Mouse (Mus musculus) neural tube, embryonic 12.5 days (tissue): ENCODE measurements around the gene Rasal2. TPM values are rescaled to one million over a fixed set of nuclear protein-coding genes. Genes with fewer than 3 reads are reported as not detected.

ENCODE experiments used
- ATAC-seq: fragments of 200-750 bp; cut with Nextera tagmentation; 2 replicates; pipeline ENCODE4 v1.8.0; 2017; ENCODE audit warnings: low read depth, mild to moderate bottlenecking, moderate TSS enrichment, moderate library complexity; ENCODE audit not compliant: low FRiP score
- H3K27ac ChIP-seq: fragments of 300-500 bp; sonication (generic); 2 replicates; pipeline ENCODE4 v1.5.1; 2016
- H3K27me3 ChIP-seq: fragments of 300-500 bp; sonication (generic); replicated peaks from 2 replicates; pipeline ENCODE4 v1.6.1; 2016; ENCODE audit warnings: mild to moderate bottlenecking
- H3K36me3 ChIP-seq: fragments of 300-500 bp; sonication (generic); 2 replicates; pipeline ENCODE4 v1.6.1; 2016; ENCODE audit warnings: mild to moderate bottlenecking
- H3K4me1 ChIP-seq: fragments of 300-500 bp; sonication (generic); 2 replicates; pipeline ENCODE4 v1.6.1; 2016
- H3K4me2 ChIP-seq: fragments of 300-500 bp; sonication (generic); replicated peaks from 2 replicates; pipeline ENCODE4 v1.6.1; 2016; ENCODE audit warnings: mild to moderate bottlenecking
- H3K4me3 ChIP-seq: fragments of 300-500 bp; sonication (generic); 2 replicates; pipeline ENCODE4 v1.5.1; 2016
- H3K9ac ChIP-seq: fragments of 300-500 bp; sonication (generic); 2 replicates; pipeline ENCODE4 v1.6.1; 2016; ENCODE audit warnings: mild to moderate bottlenecking
- H3K9me3 ChIP-seq: fragments of 300-500 bp; sonication (generic); 2 replicates; pipeline ENCODE4 v1.6.1; 2016; ENCODE audit warnings: mild to moderate bottlenecking
- WGBS: fragments of 180-500 bp; shearing (Covaris S2); methylation state at CpG from one replicate; pipeline ENCODE4 v1.1.7; 2016; 5-methylcytosine and 5-hydroxymethylcytosine counted together
- polyA plus RNA-seq: library from polyadenylated mRNA; unstranded; fragments of >200 nt; fragmentation: Nextera tagmentation; extraction: Ambion mirVana; gene quantifications from 2 replicates; pipeline ENCODE4 v1.2.1, GENCODE M21; 2016

Gene Rasal2
- polyA plus RNA-seq, 1 experiment from 2014 or later, result 32.3 TPM

DNA sequence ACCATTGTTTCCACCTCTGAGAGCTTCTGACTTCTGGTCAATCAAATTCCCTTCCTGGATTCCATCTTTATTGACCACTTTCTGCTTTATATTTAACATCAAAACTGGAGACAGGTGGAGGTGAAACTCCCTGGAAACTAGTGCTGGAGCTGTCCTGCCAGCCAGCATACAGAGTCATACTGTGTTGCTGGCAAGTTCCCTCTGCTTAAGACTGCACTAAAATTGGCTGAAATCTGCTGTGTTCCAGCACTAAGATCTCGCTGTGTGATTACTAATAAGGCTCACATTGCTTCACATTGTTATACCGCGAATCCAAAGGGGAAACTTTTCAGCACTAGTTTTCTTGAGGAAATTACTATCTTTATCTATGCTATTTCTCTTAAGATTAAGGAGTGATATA lies 267.8 kb downstream of the Rasal2 start:
- H3K4me3 ChIP-seq, result no peak overlapping the region
- peaks cover 15% of the 10 kb centered on the region; the same call in 1 of the 2 replicates for H3K36me3 ChIP-seq
- 97% methylated on average over 3 of the region's 3 CpGs for WGBS
- H3K9ac ChIP-seq, result no peak overlapping the region
- H3K27me3 ChIP-seq, result no peaks in the 10 kb centered on the region
- ATAC-seq, result no peak
- no peak overlapping the region for H3K27ac ChIP-seq
- H3K9me3 ChIP-seq, result no peaks in the 10 kb centered on the region
- no peaks in the 10 kb centered on the region for H3K4me1 ChIP-seq
- no peak overlapping the region for H3K4me2 ChIP-seq

DNA sequence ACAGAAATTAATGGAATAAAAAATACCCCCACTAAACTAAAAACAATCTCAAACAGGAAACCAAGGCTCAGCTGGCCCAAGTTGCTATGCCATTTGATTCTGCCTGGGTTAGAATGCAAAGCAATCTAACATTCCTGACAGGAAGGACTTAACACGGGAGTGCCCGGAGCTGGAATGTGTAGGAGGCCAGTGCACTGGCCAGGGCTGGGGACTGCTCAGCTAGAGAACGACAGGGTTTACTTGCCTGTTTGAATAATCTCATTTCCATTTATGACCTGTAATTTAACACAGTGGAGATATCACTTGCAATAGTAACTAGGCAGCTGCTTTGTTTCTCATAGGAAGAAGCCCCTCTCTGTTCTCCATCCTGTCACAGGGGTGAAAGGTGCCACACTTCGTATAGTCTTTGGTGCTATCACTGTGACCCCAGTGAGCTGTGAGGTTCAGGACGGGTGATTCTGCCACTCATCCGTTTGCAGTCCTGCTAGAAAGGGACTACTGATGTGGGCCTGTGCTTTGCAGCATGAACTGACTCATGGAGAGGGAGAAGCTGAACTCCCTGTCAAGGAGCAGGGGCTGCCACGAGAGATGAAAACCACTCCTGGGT lies 269.0 kb downstream of the Rasal2 start:
- H3K4me1 ChIP-seq, result no peaks in the 10 kb centered on the region
- WGBS, result 32% methylated on average over 7 of the region's 7 CpGs
- H3K27ac ChIP-seq, result no peak overlapping the region
- no peaks in the 10 kb centered on the region for H3K27me3 ChIP-seq
- H3K36me3 ChIP-seq, result peaks cover 15% of the 10 kb centered on the region; the same call in 1 of the 2 replicates
- H3K9me3 ChIP-seq, result no peaks in the 10 kb centered on the region
- no peak overlapping the region for H3K4me3 ChIP-seq
- no peak overlapping the region for H3K9ac ChIP-seq
- no peak overlapping the region for H3K4me2 ChIP-seq
- ATAC-seq, result no peak

DNA sequence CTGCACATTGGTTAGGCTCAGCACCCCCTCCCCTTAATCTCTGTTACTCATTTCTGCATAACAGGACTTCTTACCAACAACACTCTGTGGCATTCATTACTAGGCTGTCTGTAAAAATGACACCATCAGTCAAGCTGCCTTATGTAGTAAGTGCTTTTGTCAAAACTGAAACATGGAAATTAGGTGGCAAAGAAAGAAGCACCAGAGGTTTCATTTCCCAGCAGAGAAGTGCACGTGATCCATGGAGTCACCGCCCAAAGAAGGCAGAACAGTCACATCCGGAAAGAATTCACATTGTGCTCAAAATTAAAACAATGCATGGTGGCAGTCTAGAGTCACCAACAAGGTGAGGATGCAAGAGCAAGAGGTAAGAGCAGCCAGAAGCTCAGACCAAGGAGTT lies 271.4 kb downstream of the Rasal2 start:
- H3K4me2 ChIP-seq, result no peak overlapping the region
- WGBS, result 85% methylated on average over 3 of the region's 3 CpGs
- no peaks in the 10 kb centered on the region for H3K9me3 ChIP-seq
- H3K4me3 ChIP-seq, result no peak overlapping the region
- no peak for ATAC-seq
- H3K36me3 ChIP-seq, result peaks cover 12% of the 10 kb centered on the region; the same call in 1 of the 2 replicates
- no peak overlapping the region for H3K27ac ChIP-seq
- no peak overlapping the region for H3K9ac ChIP-seq
- no peaks in the 10 kb centered on the region for H3K27me3 ChIP-seq
- H3K4me1 ChIP-seq, result no peaks in the 10 kb centered on the region

DNA sequence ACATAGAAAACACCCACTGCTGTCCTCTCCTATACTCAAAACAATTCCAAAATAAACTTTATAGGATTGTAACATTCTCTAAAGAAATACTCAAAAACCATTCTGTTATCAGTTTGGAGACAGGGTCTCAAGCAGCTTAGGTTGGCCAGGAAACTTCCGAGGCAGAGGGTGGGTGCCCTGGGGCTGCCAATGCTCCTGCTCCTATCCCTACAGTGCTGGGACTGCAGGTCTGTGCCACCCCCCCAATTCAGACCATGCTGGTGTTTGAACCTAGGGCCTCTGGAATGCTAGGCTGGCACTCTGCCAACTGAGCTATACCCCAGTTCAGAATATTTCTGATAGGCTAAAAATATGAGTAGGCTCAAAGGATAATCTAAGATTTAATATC lies 274.5 kb downstream of the Rasal2 start:
- WGBS, result 90% methylated on average over 1 of the region's 1 CpGs
- no peaks in the 10 kb centered on the region for H3K4me1 ChIP-seq
- H3K27ac ChIP-seq, result no peak overlapping the region
- no peaks in the 10 kb centered on the region for H3K27me3 ChIP-seq
- H3K36me3 ChIP-seq, result peaks cover 14% of the 10 kb centered on the region; the same call in 1 of the 2 replicates
- H3K9ac ChIP-seq, result no peak overlapping the region
- no peak for ATAC-seq
- H3K4me2 ChIP-seq, result no peak overlapping the region
- no peak overlapping the region for H3K4me3 ChIP-seq
- no peaks in the 10 kb centered on the region for H3K9me3 ChIP-seq

DNA sequence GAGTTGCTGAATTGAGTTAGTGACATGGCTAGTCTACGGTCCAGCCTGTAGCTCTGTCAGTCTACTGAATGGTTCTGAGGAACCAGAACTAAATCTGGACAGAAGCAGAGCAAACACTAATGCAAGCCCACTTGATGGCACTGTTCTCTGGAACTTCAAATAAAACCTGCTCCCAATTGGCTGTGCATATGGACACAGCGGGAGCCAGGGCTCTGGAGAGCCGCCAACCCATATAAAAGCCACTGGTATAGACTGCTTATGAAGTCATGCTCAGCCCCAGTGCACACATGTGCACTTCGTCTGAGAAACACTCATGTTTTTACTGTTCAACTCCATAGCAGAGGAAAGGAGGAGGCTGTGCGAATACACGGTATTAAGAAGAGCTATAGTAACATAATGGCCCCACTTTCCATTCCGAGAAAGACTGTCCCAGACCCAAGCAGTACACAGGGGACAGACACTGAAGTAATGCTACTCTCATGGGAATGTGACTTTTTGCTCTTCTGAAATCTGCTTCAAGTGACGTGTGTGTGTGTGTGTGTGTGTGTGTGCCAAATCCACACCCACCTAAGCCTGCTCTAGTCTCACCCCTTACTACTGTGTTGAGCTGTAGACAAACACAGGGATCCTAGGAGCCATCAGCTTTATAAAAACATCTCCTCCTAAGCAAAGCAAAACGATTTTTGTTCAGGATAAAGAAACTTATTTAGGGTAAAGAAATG lies 275.1 kb downstream of the Rasal2 start:
- no peak overlapping the region for H3K4me3 ChIP-seq
- no peak overlapping the region for H3K27ac ChIP-seq
- H3K9ac ChIP-seq, result no peak overlapping the region
- ATAC-seq, result no peak
- no peaks in the 10 kb centered on the region for H3K9me3 ChIP-seq
- 86% methylated on average over 9 of the region's 9 CpGs for WGBS
- H3K4me2 ChIP-seq, result no peak overlapping the region
- no peaks in the 10 kb centered on the region for H3K27me3 ChIP-seq
- peaks cover 14% of the 10 kb centered on the region; the same call in 1 of the 2 replicates for H3K36me3 ChIP-seq
- no peaks in the 10 kb centered on the region for H3K4me1 ChIP-seq

DNA sequence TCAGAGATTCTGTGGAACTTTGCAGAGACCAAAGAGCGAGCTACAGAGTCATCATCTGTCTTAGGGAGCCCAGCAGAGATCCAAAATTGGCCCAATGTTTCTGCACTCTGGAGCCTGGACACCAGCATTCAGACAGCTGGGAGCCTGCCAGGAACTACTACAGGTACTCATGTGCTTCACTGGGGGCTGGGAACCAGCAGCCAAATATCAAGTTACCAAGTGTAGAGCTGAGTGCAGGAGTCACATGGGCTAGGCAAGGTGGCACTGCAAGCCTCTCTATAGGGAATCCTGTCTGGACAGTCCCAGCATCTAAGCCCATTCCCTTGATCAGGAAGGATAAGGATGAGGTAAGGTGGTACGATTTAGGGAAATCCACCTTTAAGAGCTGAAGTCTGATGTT lies 284.2 kb downstream of the Rasal2 start:
- ATAC-seq, result no peak
- 93% methylated on average over 2 of the region's 2 CpGs for WGBS
- H3K9me3 ChIP-seq, result no peaks in the 10 kb centered on the region

DNA sequence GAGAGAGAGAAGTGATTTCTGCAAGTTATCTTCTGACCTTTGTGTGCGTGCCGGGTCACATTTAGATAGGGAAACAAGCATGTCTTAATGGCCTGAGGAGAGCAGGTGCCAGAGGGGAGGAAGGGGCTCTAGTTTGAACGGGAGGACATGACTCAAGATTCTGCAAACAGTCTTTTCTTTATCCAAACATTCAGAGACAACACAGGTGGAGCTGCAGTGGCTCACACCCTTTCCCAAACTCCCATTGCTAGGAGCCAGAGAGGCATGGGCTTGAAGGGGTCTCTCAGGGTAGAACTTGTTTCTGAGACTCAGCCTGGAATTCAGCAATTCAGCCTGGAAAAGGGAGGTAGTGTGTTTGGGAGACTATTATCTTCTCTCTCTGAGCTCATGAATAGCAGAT lies 288.6 kb downstream of the Rasal2 start:
- no peaks in the 10 kb centered on the region for H3K27me3 ChIP-seq
- H3K4me2 ChIP-seq, result no peak overlapping the region
- WGBS, result 83% methylated on average over 3 of the region's 3 CpGs
- no peak overlapping the region for H3K27ac ChIP-seq
- no peak for ATAC-seq
- no peaks in the 10 kb centered on the region for H3K4me1 ChIP-seq
- no peak overlapping the region for H3K9ac ChIP-seq
- H3K36me3 ChIP-seq, result no peaks in the 10 kb centered on the region
- H3K4me3 ChIP-seq, result no peak overlapping the region
- no peaks in the 10 kb centered on the region for H3K9me3 ChIP-seq

More for the DNA sequence above, 284.2 kb downstream of the Rasal2 start:
- Histone ChIP-seq H3K4me1 (no peaks in the 10 kb centered on the region), H3K9ac (no peak overlapping the region), H3K27me3 (no peaks in the 10 kb centered on the region), H3K36me3 (no peaks in the 10 kb centered on the region), H3K27ac (no peak overlapping the region), H3K4me3 (no peak overlapping the region), H3K4me2 (no peak overlapping the region)

DNA sequence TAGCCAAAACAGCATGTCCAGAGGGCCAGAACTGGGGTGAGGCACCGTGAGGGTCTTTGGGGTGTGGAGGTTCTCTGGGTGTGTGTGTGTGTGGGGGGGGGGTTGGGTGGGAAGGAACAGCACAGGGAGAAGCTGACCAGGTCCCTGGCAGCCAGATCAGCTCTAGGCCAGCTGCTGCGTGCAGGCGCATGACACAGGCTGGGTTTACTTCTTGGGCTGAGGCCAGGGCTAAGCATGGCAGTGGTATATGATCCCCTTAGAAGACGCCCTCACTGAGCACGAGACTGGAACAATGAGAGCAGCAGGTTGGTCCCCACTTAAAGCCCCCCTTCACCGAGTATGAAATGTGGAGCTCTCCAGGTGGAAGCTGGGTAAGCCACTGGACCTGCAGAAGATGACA lies 293.2 kb downstream of the Rasal2 start:
- 0 out of 2 replicates have a peak, but pooled peaks cover 4% of the 10 kb centered on the region for H3K9me3 ChIP-seq
- H3K4me2 ChIP-seq, result no peak overlapping the region
- no peak overlapping the region for H3K9ac ChIP-seq
- no peaks in the 10 kb centered on the region for H3K27me3 ChIP-seq
- no peaks in the 10 kb centered on the region for H3K36me3 ChIP-seq
- no peak overlapping the region for H3K4me3 ChIP-seq
- no peak for ATAC-seq
- 88% methylated on average over 6 of the region's 6 CpGs for WGBS
- no peak overlapping the region for H3K27ac ChIP-seq
- H3K4me1 ChIP-seq, result no peaks in the 10 kb centered on the region

DNA sequence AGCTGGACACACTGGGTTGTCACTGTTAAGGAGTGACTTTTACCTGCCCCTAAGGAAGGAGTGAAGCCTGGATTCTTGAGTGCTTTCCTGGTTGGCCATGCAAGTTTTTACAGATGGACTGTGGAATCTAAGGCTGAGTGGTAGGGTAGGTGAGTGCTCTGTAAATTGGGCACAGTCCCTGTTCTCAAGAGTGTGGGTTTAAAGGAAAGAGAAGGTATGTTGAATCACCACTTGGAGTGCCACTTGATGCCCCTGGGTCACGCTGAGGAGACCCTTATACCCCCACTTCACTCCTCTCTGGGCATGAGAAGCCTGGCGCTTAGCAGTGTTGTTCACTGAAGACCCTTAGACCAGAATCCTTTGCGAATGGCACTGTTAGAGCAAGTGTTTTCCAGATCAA lies 295.0 kb downstream of the Rasal2 start:
- 89% methylated on average over 3 of the region's 3 CpGs for WGBS
- no peaks in the 10 kb centered on the region for H3K36me3 ChIP-seq
- no peak overlapping the region for H3K4me3 ChIP-seq
- no peak for ATAC-seq
- H3K4me1 ChIP-seq, result no peaks in the 10 kb centered on the region
- no peak overlapping the region for H3K27ac ChIP-seq
- 0 out of 2 replicates have a peak, but pooled peaks cover 4% of the 10 kb centered on the region for H3K9me3 ChIP-seq
- H3K9ac ChIP-seq, result no peak overlapping the region
- no peaks in the 10 kb centered on the region for H3K27me3 ChIP-seq
- H3K4me2 ChIP-seq, result no peak overlapping the region

DNA sequence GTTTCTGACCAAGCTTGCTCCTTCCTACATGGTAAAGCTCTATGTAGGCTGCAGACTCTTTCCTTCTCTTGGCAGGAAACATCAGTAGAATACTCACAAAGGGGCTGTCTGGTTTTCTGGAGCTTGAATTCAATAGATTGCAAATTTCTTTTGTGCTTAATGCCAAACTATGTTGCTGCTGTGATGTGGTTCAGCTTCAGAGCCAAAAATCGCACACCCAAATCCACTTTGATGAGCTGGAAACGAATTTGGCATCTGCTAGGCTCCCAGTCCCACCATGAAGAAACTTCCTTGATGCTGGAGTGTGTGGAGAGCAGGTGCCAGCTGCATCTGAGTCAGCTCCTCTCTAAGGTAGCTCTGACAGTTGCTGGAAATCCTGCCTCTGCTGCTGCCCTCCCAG lies 297.9 kb downstream of the Rasal2 start:
- H3K36me3 ChIP-seq, result no peaks in the 10 kb centered on the region
- no peaks in the 10 kb centered on the region for H3K27me3 ChIP-seq
- 83% methylated on average over 2 of the region's 2 CpGs for WGBS
- ATAC-seq, result no peak
- H3K4me3 ChIP-seq, result no peak overlapping the region
- H3K9me3 ChIP-seq, result 0 out of 2 replicates have a peak, but pooled peaks cover 4% of the 10 kb centered on the region
- no peaks in the 10 kb centered on the region; the same call in 1 of the 2 replicates for H3K4me1 ChIP-seq
- no peak overlapping the region for H3K27ac ChIP-seq
- H3K4me2 ChIP-seq, result no peak overlapping the region
- no peak overlapping the region for H3K9ac ChIP-seq

DNA sequence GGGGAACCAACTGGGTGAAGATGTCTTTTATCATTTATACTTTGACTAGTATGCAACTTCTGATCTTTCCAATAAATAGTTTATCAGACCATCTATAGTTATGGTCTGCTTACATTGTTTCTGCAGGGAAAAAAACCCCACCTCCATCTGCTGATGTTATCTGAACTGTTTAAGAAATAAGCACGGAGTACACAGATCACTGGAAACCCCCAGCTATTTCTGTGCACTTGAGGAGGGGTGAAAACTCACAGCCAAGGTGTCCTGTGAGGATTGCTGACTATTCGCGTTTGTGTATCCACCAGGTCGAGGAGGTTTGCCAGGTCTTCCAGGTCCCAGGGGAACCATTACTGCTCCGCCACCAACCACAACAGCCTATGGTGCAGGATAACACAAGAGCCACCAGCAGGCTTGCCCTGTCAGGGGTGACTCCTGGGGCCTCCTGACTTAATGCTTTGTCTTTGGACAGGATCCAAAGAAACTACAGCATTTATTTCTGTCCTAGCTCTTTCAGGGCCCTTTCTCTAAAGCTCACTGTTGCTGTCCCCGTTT lies 302.0 kb downstream of the Rasal2 start:
- no peak for ATAC-seq
- Histone ChIP-seq H3K4me3 (no peak overlapping the region), H3K4me1 (no peaks in the 10 kb centered on the region; the same call in 1 of the 2 replicates), H3K27me3 (no peaks in the 10 kb centered on the region), H3K9me3 (0 out of 2 replicates have a peak, but pooled peaks cover 4% of the 10 kb centered on the region), H3K36me3 (no peaks in the 10 kb centered on the region), H3K9ac (no peak overlapping the region), H3K27ac (no peak overlapping the region), H3K4me2 (no peak overlapping the region)
- 77% methylated on average over 6 of the region's 6 CpGs for WGBS

DNA sequence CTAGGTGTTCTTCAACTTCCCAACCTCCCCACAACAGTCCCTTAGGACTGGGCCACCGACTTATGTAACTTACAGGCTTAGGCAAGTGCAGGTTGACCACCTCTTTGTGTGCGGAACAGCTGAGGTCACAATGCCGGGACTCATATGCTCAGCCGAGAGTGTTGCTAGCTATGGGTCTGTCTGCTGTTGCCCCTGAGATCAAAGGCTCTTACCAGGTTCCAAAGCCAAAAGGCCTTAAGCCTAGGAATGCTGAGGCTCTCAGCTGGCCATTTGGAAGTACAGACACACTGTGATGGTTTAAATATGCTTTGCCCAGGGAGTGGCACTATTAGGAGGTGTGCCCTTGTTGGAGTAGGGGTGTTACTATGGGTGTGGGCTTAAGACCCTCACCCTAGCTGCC lies 303.8 kb downstream of the Rasal2 start, which contains the start of gene Tex35:
Gene Tex35, minus strand, starts transcription at position 101 of the 400 bp plus-strand sequence.
- no peak for ATAC-seq
- Histone ChIP-seq H3K9me3 (no peaks in the 10 kb centered on the region), H3K9ac (no peak within 1 kb of the TSS), H3K36me3 (no peaks in the 10 kb centered on the region), H3K4me3 (no peak within 1 kb of the TSS), H3K4me2 (no peak within 1 kb of the TSS), H3K27ac (no peak within 1 kb of the TSS), H3K27me3 (no peaks in the 10 kb centered on the region), H3K4me1 (no peaks in the 10 kb centered on the region; the same call in 1 of the 2 replicates)
- WGBS, result 81% methylated on average over 4 of the region's 4 CpGs
